Mouse (Mus musculus) heart, postnatal 4 days (tissue): ENCODE measurements around the gene Zfp874a. TPM values are rescaled to one million over a fixed set of nuclear protein-coding genes. Genes with fewer than 3 reads are reported as not detected.
"Not testable (repeated sequence)": the region's sequence is repeated elsewhere in the genome, so short reads cannot be mapped to it uniquely, and the experiment has no call there.

Experiments used
- DNase-seq: peaks from one replicate; pipeline ENCODE4 v3.0.0; 2021
- total RNA-seq, 2 experiments: library from RNA; stranded (reverse); gene quantifications; 2 replicates each; pipeline ENCODE4 v1.2.3; 2021

Gene Zfp874a
- total RNA-seq: 1 to 10 TPM; 2.4 to 2.7 TPM

- peak; percentile 86 for DNase-seq
Measured at GRCm38 (mm10) chr13:67451172-67452020, at the start of gene Zfp874a. Zfp874a (minus strand) TSS chr13:67451624.

DNA sequence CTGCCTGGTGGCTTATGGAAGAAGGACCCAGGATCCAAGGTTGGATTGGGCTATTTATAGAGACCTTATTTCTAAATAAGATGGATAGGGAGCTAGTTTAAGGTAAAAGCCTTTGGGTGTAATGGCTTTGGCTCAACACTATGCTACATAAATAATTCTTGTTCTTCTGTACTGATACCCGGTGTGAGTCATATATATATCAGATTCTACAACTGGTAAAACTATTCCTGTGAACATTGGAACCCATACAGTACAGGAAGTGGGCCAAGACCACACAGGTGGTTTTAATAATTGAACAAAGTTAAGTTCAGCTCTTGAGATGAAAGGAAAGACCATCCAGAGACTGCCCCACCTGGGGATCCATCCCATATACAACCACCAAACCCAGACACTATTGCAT, 49.5 kb upstream of the Zfp874a start:
- DNase-seq: no peak

DNA sequence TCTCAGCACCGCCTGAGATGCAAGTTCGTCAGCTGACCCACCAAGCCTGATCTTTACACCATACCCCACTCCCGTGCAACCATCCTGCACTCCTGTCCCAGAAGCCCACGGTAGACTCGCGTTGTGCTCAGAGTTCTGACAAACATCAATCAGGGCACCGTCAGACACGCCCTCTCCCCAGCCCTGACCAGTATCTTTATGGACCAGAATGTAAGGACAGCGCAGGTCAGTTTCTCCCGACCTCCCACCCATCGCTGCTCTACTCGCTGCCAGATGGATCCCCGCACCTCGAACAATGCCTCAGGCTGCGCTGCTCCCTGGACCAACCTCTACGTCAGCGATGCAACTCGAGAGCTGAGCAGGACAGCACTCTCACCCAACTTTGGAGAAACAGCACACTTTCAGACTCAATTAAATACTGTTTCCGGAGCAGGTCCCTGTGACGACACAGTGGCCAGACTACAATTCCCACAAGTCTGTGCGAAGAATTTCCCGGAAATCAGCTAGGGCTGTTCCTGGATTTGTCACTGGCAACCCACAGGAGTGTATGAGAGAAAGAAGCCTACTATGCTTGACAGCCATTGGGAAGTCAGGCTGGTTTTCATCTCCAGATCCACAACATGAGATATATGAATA, 48.8 kb upstream of the Zfp874a start, which contains the start of gene Zfp58:
TSS of gene Zfp58 (minus strand) at position 472 of the 636 bp plus-strand sequence.
- peak; percentile 80 for DNase-seq

DNA sequence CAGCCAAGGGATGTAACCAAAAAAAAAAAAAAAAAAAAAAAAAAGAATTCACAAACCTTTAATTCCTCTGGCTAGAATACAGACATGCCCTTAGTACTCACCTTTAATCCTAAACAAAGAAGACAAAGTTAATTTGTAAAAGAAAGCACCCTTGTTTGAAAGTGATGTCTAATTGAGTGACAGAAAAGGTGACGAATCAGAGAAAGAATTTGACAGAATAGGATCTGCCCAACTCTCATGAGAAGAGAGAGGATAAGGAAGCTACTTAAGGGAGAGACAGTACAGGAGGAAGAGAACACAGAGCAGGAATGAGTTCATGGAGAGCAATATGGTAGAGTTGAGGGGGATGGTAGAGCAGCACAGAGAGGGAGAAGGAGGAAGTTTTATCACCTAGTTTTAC, 44.2 kb upstream of the Zfp874a start:
- DNase-seq: no peak

GRCm38 (mm10) chr13:67484424-67484811, 33.0 kb upstream of the Zfp874a start:
- DNase-seq: no peak

- DNase-seq: peak; percentile 83
Measured at GRCm38 (mm10) chr13:67483625-67484423, 32.4 kb upstream of the Zfp874a start, which contains the start of gene Zfp874b. Zfp874b (minus strand) TSS chr13:67484258.

DNA sequence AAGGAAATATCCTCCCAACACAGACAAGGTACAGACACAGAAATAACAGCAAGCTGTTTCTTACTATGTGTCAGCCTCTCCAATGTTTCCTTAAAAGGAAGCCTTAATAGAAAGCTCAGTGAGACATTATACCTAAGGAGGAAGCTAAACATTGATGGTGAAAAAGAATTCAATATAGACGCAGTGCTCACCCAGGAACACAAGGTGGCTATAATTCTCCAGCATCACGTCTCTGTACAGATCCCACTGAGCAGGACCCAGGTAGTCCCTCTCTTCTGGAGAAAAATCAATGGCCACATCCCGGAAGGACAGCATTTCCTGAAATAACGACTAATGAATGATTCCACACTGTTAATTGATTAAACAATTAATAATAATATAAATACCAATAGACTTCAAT, 30.1 kb upstream of the Zfp874a start:
- DNase-seq: no peak

GRCm38 (mm10) chr13:67469274-67469673, 17.9 kb upstream of the Zfp874a start:
- no peak for DNase-seq

DNA sequence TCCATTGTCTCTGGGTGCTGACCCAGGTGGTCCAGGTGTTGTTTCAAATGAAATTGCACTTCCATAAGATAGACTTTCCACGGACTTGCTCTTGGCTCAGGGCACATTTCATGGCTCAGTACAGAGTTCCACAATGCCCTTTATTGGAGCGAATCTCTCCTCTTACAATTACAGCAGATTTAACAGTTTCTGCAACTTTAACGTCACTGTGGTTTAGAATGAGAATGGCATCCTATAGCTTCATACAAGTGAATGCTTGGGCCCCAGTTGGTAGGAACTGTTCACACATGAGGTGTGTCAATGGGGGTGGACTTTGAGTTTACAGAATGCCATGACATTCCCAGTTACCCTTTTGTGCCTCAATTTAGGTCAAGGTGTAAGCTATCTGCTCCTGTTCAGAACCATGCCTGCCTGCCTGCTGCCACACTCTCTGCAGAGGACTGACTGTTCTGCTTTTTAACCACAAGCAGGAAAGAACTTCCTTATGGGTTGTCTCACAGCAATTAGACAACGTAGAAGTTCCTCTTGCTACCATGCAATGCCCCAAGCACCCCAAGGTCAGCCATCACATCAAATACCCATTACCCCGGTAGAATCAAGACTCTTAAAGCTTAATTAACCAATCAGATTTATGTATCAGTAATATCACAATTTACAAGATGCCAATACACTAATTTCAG, 12.2 kb upstream of the Zfp874a start:
- DNase-seq: not testable (repeated sequence)

DNA sequence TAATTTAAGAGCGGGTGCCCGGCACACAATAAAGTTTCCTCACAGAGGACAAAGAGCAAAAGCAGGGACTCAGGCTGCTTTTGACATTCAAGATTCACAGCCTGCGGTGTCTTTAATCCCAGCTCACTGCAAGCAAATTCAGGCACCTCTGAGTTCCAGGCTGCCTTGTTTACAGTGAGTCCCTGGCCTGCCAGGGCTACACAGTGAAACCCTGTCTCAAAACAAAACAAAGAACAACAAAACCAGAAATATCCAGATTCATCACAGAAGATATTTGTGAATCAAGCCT, 541 bp upstream of the Zfp874a start:
- no peak for DNase-seq

GRCm38 (mm10) chr13:67437095-67437494, 14.3 kb downstream of the Zfp874a start:
- DNase-seq: not testable (repeated sequence)

- no peak for DNase-seq
Measured at GRCm38 (mm10) chr13:67428116-67428515, 23.3 kb downstream of the Zfp874a start.

DNA sequence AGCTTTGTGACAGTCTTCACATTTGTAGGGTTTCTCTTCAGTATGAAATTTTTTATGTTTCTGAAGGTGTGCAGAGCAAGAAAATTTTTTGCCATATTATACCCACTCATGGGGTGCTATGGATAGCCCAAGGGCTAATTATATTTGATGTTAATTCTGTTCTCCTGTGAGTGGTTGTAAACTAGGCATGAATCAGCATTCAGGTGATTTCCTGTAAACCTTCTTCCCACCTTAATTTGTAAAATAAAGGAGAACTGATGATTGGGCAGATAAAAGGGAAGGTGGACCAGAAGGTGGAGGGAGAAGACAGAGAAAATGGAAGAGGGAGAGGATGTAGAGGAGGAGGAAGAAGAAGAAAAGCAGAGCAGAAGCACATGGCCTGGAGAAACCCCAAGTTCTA, 25.7 kb downstream of the Zfp874a start:
- not testable (repeated sequence) for DNase-seq

GRCm38 (mm10) chr13:67422532-67422931, 28.9 kb downstream of the Zfp874a start:
- DNase-seq: not testable (repeated sequence)

DNA sequence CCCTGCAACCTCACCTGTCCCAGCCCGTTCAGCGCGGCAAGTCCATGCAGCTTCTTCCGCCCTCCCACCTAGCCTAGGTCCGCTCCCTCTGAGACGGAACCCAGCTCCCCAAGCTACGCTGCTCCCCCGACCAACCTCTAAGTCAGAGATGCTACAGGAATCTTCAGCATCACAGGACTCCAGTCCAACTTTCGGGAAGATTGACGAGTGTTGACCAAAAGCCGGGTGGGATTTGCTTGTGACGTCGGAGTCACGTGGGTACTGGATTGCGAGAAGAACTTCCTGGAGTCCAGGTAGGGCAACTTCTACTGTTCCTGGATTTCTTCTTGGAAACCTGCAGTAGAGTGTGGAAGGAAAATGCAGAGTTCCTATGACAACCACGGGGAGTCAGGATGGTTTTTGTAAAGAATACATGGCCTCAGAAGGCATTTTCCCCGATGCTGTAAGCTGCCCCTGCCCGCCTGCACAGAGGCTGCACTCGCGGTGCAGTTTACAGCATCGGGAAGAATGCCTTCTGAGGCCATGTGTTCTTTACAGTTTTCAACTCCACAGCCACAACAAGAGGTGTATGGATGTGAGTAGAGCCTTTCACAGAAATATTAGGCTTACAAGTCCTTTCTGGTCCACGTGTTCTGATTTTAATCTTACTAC, 30.1 kb downstream of the Zfp874a start, which contains the start of gene Zfp459:
TSS of gene Zfp459 (minus strand) at position 212 of the 651 bp plus-strand sequence.
- DNase-seq: peak; percentile 10

GRCm38 (mm10) chr13:67420558-67421206, 30.7 kb downstream of the Zfp874a start:
- no peak for DNase-seq

GRCm38 (mm10) chr13:67416811-67417210, 34.6 kb downstream of the Zfp874a start:
- DNase-seq: no peak

- no peak for DNase-seq
Measured at GRCm38 (mm10) chr13:67415759-67416158, 35.7 kb downstream of the Zfp874a start.

DNA sequence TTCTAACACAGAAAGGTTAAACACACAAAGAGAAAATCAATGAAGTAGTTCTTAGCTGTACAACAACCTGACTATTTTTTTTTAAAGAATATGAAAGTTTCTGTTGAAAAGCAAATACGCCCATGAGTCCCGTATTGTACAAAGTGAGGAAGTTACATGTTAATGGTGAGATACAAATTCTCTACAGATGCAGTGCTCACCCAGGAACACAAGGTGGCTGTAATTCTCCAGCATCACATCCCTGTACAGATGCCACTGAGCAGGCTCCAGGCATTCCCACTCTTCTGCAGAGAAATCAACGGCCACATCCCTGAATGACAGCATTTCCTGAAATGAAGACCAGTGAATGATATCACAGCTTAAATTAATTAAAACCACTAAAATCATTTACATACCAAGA, 37.8 kb downstream of the Zfp874a start:
- DNase-seq: not testable (repeated sequence)

- DNase-seq: peak; percentile 72
Measured at GRCm38 (mm10) chr13:67399183-67399903, 52.1 kb downstream of the Zfp874a start, which contains the start of gene Zfp429. Zfp429 (minus strand) TSS chr13:67399819.
